Mouse (Mus musculus) megakaryocyte progenitor cell, adult 5-6 weeks (primary cell): ENCODE data around the gene Cd248. TPM values are rescaled to one million over a fixed set of nuclear protein-coding genes. Genes with fewer than 3 reads are reported as not detected.

Source experiments
- ATAC-seq: replicated peaks from 2 replicates; pipeline ENCODE4 v1.8.0; 2016; ENCODE audit warnings: mild to moderate bottlenecking, moderate TSS enrichment, inconsistent platforms; ENCODE audit not compliant: poor library complexity
- total RNA-seq, 2 experiments: library from RNA; stranded (forward) in 1 of 2; stranded (reverse) in 1 of 2; fragments of 157-497, 149-512 nt in 1 of 2; fragments of 200-1000 nt in 1 of 2; gene quantifications; 2 replicates each; pipeline versions ENCODE4 v1.2.3 to v1.2.4; 2015 to 2017

Cd248 gene
- total RNA-seq (2015) (0.20 and 0.30 TPM in 2 replicates), total RNA-seq (2017) (0.20 and 0.25 TPM in 2 replicates)

- ATAC-seq: no peak
Observed at GRCm38 (mm10) chr19:5067867-5068569, at the start of gene Cd248. Gene Cd248, plus strand, starts transcription at chr19:5068078.

- no peak for ATAC-seq
Observed at GRCm38 (mm10) chr19:5018191-5018590, 49.7 kb upstream of the Cd248 start.

DNA sequence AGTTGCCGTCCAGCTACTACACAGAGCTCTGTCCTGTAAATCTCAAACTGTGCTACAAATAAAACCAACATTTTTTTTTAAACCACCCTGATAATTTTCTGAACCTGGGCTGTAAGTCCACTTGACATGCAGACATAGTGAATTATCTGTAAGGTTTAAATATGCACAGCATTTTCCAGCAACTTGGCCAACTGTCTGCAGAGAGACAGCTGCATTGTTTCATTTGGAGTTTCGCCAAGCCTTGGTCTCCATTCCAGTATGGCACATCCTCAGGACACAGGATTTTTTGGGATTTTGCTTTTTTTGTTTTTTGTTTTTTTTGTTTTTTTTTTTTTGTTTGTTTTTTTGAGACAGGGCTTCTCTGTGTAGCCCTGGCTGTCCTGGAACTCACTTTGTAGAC lies 46.5 kb upstream of the Cd248 start:
- no peak for ATAC-seq

GRCm38 (mm10) chr19:5023621-5024479 lies 44.0 kb upstream of the Cd248 start, which contains the start of gene Slc29a2:
Gene Slc29a2, plus strand, starts transcription at chr19:5023860.
- peak; percentile 96 for ATAC-seq

DNA sequence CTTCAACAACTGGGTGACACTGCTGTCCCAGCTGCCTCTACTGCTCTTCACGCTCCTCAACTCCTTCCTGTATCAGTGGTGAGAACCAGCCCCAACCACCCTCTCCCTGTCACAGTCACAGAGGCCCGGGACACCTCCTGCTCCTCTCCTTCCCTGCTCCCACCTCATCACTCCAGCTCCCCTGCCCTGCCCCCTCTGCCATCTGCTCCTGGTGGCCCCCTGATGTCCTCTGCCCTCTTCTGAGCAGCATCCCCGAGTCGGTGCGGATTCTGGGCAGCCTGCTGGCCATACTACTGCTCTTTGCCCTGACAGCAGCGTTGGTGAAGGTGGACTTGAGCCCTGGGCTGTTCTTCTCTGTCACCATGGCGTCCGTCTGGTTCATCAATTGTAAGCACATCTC lies 41.8 kb upstream of the Cd248 start:
- no peak for ATAC-seq

DNA sequence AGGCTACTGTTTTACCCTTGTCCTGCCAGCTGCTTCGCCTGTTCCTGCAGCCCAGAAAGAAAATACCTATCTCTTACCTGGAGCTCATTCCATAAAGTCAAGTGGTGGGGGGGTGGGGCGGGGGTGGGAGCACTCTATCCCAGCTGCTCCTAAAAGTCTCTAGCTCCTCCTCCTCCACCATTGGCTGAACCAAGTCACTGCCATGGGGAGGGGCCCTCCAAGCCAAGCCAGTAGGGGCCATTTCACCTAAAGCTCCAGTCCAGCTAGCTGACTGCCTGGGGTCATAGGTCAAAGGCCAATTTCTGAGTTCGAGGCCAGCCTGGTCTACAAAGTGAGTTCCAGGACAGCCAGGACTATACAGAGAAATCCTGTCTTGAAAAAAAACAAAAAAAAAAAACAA lies 35.2 kb upstream of the Cd248 start:
- no peak for ATAC-seq

DNA sequence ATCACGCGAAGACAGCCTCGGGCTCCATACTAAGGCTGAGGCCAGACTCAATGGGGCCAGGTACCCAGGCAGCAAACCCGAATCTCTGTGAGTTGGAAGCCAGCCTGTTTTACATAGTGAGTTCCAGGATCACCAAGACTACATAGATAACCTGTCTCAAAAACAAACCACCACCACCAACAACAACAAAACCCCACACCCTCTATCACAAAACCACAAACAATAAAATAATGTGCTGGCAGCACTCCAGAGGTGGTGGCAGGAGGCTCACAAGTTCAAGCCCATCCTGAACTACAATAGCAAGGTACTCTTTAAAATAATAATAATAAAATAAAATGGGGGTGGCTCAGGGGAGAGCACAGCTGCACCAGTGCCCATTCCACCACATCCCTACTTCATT lies 31.3 kb upstream of the Cd248 start:
- no peak for ATAC-seq

DNA sequence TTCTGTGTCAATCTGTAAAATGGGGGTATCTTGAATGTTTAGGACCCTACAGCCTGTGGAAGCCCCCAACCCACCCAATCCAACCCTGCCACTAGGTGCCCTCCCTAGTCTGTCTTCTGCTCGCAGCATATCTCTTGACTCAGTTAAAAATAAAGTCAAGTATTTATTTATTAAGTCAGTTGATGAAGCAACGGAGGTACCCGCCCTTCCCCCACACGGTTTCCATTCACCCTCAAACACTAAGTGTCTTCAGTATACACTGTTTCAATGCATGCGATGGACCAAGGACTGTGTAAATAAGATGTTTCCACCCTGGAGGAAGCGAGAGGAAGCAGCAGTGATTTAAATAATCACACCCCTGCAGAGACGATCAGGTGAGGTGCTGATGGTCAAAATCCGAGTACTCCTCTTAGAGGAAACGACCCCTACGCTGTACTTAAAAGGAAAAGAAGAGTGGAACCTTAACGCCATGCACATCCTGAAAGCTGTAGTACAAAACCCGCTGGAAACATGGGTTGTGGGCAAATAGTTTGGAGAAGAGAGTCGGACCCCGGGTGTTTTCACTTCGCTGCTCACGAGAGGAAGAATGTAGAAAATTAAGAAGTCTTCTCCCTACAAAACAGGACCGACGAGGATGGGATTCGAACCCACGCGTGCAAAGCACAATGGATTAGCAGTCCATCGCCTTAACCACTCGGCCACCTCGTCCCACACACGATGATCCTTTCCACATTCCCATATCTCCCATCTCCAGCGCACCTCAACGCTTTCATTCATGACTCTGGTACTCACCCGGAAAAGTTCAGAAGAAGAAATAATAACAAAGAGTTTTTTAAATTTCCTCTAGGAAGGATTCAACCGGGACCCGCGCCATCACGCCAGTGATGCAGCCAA lies 30.0 kb upstream of the Cd248 start:
- 0 out of 2 replicates have a peak, but pooled peaks have one; percentile 5 for ATAC-seq

GRCm38 (mm10) chr19:5038709-5039156 lies 29.1 kb upstream of the Cd248 start, which contains the start of the genes B4gat1 and AC124502.3:
Gene B4gat1, plus strand, starts transcription at chr19:5038826.
Gene AC124502.3, plus strand, starts transcription at chr19:5038891.
- peak; percentile 88 for ATAC-seq

- no peak for ATAC-seq
Observed at GRCm38 (mm10) chr19:5039301-5040114, 28.4 kb upstream of the Cd248 start.

DNA sequence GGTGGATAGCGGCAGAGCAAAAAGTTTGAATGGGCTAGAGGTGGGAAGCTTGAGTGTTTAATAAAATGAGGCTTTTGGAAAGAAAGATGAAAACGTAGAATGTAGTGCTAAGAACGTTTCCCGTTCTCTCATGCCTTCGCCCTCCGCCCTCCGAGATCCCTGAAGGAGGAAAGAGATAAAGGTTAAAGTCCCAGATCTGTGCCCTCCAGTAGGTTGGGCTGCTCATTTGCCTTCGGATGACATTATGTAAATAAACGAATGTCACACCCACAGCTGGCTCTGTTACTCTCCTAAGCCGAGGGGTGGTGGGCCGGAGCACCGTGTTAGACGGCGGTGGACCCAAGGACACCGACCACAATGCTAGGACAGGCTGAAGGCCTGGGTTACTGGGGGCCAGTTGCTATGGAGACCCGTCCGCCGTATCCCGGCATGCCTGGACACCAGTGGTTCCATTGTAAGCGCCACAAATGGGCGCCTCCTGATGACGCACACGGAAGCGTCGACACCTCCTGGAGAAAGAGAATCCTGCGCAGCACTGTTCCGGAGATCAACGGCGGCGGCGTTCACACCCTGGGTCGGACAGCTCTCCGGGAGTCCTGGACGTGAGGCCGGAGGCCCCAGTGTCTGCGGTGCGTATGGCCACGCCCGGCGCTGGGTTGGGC lies 26.9 kb upstream of the Cd248 start, which contains the start of gene Brms1:
Gene Brms1 (plus strand): TSS at position 493 of the 662 bp plus-strand sequence.
- ATAC-seq: peak; percentile 83

- no peak for ATAC-seq
Observed at GRCm38 (mm10) chr19:5041588-5041987, 26.3 kb upstream of the Cd248 start.

- no peak for ATAC-seq
Observed at GRCm38 (mm10) chr19:5045531-5045930, 22.3 kb upstream of the Cd248 start.

GRCm38 (mm10) chr19:5048138-5049056 lies 19.5 kb upstream of the Cd248 start:
- ATAC-seq: no peak

DNA sequence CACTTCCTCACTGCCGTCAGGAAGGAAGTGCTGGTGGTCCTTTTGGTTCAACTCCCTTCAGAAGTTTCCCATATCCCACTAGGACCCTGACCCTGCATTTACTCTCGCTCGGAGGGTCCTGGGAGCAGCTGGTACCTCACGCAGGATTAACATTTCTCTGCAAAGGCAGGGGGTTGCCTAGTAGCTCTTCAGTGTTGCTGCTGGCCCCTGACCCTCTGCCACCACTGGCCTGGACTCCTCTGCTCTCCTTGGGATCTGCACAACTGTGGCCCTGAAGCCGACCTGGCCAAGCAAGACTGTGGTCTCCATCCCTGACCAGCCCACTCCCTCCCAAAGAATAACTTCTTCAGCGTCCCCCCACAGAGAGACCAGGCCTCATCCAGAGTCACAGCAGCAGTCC lies 18.6 kb upstream of the Cd248 start:
- no peak for ATAC-seq

- peak; percentile 40 for ATAC-seq
Observed at GRCm38 (mm10) chr19:5050047-5050905, 17.6 kb upstream of the Cd248 start, which contains the start of gene Rin1. Gene Rin1, plus strand, starts transcription at chr19:5050481.

DNA sequence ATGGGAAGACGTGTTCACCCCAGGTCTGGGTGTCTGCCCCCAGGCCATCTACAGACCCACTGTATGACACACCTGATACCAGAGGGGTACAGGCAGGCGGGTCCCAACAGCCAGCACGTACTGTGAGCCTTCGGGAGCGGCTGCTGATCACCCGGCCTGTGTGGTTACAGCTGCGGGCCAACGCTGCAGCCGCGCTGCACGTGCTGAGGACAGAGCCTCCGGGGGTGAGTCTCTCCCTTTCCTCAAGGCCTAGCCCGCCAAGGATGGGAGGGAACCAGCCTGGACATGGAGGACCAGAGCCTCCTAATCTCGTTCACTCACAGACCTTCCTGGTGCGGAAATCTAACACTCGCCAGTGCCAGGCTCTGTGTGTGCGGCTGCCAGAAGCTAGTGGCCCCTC lies 16.8 kb upstream of the Cd248 start:
- ATAC-seq: peak; percentile 18; the same call in 1 of the 2 replicates
